Mouse (Mus musculus) inflammation-experienced regulatory T-cells, adult 6 months (primary cell): Measurements from ENCODE around the gene Gm10428. TPM values are rescaled to one million over a fixed set of nuclear protein-coding genes. Genes with fewer than 3 reads are reported as not detected.
A peak's percentile ranks its signal among the peaks of the same experiment; 100 is the strongest.

Experiments used
- ATAC-seq: one replicate; pipeline ENCODE4 v1.8.0; 2017
- polyA plus RNA-seq, 3 experiments: library from polyadenylated mRNA; unstranded; fragments of 100-300 nt; shearing (Covaris generic); gene quantifications; one replicate each; pipeline ENCODE4 v1.2.1; 2017

Gm10428 gene
- not detected for polyA plus RNA-seq

DNA sequence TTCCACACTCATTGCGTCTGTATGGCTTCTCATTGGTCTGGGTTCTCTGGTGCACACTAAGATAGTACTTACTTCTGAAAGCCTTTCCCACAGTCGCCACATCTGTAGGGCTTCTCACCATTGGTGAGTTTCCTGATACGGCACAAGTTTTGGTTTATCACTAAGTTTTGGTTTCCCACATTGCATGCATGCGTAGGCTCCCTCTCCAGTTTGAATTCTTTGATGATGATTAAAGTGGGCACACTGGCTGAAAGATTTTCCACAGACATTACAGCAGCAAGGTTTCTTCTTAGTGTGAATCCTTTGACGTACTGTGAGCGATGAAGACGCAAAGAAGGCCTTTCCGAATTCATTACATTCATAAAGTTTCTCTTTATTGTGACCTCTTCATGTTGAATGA lies at the start of gene Gm10428:
TSS of gene Gm10428 (plus strand) at position 321 of the 400 bp plus-strand sequence.
- no peak for ATAC-seq

DNA sequence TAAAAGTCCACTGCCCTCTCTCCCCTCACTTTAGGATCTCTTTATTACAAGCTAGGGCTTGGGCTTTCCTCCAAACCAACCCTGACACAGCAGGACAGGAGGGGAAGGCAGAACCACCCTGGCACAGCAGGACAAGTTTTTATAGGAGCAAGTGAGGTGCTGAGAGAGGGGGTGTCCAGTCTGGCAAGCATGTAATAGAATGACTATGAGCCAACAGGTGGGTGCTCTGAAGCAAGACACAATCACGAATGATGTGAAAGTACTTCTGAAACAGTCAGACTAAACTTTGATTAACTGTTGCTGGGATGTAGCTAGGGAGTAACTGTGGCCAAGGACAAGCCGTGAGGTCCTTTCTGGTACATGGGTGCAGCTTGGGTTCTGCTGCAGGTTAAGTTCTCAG lies 46.8 kb upstream of the Gm10428 start:
- ATAC-seq = no peak

DNA sequence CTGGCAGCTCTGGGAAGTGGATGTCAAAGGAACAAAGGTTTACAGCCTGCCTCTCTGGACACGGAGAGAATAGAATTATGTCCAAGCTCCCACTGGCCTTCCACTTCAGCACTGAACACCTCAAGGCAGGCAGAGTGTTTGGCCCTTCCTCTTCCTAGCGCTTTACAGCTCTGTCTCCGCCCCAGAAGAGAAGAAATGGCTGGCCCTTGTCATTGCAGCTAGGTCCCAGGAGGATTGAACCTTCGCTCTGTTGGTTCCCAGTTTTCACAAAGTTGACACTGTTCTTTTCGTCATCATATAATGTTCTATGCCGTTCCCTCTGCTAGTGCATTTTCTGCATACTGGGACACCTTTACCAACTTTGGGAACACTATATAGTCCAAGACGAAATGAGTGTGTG lies 44.6 kb upstream of the Gm10428 start:
- ATAC-seq = no peak

DNA sequence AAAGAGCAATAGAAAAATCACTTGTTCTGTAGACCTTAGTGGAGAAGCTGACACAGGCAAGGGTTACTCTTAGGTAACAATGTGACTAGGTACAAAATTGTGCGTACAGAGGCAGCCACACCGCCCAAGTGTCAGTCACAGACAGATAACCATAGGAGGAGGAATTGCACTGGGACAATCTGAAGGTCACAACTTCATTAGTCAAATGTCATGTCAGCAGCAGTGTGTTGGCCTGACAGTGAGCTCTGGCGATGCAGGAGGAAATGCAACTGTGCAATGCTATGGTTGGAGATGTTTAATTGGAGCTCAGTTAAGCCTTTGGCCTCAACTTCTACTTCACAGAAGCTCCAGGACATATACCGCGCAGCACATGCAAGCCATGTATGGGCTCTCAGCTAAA lies 42.2 kb upstream of the Gm10428 start:
- ATAC-seq = no peak

DNA sequence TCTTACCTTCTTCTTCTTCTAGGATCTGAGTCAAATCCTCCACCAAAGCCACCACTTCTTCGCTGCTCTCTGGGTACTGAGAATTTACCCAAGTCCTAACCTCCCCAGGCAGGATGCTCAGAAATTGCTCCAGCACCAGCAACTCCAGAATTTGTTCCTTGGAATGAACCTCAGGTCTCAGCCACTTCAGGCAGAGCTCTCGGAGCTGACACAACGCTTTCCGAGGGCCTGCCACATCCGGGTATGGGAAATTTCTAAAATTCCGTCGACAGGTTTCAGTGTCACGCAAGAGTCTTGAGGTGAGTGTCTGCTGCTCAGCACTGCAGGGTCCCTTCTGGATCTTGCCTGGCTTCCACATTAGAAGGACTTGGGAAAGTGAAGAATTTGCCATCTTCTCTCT lies 24.6 kb upstream of the Gm10428 start:
- no peak for ATAC-seq

DNA sequence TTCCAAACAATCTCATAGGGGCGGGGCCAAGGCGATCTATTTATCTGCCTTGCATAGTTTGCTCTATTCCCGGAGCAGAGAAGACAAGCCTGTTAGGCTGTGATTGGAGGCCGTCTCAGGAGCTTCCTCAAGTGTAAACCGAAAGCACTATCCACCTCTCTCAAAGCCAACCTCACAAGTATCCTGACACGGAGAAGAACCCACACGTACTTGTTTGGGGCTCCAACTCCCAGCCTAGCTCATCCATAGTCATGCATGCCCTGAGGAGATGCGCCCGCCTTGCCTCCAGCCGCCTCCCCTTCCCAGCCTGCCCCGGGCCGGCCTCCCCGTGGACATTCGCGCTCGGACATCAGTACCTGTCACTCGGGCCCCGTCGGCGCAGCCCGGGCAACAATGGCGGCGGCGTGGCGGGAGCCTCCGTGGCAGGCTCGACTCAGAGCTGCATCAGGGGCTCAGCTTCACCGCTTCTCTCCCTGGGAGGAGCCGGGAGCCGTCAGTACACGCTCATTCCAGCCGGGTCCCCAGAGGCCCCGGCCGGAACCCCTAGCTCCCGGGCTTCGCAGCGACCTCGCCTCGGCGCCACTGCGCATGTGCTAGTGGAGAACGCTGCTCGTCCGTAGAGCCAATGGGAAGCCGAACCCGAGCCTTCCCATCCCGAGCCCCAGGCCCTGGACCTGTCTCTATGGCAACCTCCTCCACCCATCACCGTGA lies 21.4 kb upstream of the Gm10428 start, which contains the start of gene Zfp287:
TSS of gene Zfp287 (minus strand) at position 595 of the 711 bp plus-strand sequence.
- peak; percentile 92 for ATAC-seq

DNA sequence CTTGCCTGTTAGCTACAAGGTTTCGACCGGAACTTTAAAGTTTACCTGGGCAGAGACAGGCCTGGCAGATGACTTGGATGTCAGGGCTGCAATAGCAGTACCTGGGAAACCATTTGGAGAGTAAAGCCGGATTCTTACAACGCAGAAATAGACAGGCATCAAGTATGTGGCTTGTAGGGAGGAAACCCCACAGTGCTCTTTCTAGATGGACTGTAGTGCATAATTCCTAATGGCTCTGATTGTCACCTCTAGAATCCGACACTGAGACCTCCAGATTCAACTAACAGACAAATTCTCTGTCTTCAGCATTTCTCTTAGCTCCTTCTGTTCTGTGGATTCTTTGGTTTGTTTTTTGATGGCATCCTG lies 20.9 kb upstream of the Gm10428 start:
- no peak for ATAC-seq

DNA sequence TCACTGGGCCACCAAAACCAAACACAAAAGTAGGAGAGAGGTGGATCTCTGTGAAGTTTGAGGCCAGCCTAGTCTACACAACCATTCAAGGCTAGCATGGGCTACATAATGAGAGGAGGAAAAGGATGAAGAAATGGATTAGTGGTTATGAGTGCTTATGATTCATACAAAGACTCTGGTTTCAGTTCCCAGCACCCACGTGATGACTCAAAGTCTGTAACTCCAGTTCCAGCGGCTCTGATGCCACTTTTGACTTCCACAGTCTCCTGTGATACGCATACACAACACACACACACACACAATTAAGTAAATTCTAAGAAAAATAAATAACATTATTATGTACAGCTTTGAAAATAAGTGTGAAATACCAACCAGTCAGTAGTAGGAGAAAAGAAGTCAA lies 20.2 kb upstream of the Gm10428 start:
- no peak for ATAC-seq

DNA sequence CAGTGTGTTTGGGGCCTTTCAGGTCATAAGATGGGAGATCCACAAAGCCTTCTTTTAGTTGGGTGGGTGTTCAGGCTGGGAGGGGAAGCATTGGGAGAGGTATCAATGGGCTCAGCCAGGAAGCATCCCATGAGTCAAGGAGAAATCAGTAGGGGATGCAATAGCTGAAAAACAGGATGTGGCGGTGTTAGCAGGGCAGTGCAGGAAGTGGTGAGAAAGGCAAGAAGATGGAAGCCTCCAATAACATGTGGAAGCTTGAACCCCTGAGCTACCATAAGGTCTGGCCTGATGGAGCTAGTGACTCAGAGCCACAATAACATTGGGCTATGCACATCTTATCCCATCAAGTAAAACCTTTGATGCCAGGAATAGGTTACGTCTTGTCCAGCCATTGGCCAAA lies 11.7 kb upstream of the Gm10428 start:
- ATAC-seq = peak; percentile 73

DNA sequence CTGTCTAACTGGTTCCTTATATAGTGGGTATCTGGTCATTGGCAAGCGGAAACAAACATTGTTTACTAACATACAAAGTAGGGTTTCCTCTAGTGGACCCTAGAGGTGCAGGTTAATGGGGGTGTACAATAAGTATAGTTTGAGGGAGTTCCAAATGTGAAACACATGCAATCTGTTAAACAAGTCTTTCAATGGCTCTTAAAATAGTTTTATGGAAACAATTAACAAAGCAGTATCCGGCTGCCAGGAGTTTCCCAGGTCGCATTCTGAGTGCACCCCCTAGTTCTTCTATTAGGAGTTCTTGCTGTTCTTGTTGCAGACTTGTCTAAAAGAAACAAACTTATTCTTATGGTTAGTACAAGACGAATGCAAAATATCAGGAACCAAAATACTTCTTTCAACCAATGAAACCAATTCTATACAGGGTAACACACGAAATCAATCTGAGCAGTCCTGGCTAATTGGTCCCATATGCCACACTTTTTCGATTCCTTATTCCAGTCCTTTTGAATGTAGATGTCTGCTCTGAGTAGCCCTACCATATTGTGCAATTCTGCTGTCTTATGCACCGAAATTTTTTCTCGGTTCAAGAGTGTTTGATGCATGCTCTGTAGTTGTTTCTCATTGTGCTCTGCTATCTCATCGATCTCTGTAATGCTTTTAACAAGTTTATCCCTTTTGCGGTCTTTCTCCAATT lies 10.5 kb upstream of the Gm10428 start:
- ATAC-seq = no peak

DNA sequence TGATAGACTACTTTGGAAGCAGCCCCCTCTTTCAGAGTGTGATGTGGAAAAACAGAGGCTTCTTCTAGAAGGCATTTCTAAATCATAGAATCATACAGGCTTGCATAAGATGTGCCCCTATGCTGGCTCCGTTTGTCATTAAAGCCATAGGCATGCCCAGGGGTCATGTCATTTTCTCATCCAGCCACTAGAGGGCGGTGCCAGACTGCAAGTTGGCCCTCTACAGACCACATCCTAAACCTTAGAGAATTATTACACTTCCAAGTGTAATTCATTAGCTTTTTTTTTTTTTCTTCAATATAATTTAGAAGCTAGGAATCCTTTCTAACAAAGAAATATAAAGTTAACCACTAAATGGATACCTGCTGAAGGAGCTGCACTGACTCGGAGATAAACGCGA lies 8.8 kb upstream of the Gm10428 start:
- ATAC-seq = peak; percentile 72

DNA sequence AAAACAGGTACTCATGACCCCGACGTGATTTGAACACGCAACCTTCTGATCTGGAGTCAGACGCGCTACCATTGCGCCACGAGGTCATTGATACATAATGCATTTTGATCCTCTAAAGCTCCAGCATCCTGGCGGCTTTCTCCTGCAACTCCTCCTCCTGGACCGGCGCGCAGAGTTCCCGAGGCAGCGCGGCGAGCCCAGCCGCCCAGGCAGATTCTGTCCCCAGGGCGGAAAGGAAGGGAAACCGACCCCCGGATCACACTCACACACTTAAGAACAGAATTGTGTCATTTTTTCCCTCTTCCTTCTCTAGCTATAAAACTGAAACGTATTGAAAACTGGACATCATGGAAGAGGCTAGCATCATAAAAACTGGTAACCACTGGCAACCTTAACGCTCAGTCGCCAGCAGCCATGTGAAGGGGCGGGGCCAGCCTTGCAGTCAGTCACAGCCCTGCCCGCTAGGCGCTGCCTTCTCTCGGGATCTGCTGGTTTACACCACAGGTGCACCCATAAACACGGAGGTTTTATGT lies 6.8 kb upstream of the Gm10428 start:
- peak; percentile 47 for ATAC-seq

DNA sequence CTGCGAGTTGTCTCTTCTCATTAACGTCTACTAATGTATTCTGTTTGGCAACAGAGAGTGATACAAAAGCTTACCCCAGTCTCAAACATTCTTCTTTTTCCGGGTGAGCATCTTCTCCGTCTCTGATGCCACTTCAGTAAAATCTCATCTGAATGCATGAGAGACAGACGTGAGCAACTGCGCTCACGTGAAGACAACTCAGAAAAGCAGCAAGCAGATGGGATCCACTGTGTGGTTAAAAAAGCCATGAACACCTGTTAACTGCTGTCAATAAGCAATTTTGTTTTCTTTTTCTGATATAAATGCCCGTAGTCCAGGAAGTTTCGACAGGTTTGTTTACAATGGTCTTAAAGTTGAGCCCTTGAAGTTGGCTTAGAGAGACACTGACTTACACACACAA lies 5.7 kb upstream of the Gm10428 start:
- no peak for ATAC-seq

DNA sequence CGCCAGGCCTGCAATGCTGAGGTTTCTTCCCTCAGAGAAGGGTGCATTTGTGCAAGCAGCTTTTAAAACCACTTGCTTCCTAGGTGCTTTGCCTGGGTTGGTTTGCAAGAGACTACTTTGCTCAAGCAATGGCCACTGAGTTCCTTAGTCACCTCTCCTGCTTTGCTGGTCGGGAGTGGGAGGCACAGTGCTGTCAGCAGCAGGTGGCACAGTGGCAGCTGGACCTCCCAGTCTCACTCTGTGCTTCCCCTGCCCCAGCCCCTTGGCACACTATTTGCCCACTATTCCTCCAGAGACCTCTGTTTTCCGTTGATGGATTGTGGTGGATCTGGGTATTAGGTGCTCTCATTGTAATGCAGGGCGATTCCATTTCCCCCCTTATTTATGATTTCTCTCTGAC lies 4.8 kb upstream of the Gm10428 start:
- ATAC-seq = no peak

DNA sequence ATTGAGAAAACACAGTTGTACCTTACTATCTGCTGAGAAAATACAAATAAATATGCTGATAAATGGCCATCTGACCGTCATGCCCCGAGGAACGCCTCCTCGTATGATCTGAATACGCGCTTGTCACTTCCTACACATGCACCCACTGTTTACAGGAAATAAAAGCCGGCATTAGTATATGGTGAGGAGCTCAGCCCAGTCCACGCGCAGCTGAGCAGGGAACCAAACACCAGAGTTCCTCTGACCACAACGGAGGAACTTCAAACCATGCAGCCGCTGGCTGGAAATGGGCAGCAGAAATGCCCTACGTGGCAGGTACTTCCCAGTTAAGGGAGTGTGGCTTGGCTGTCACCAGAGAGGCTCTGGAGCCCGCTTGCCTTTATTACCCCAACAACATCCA lies 3.5 kb upstream of the Gm10428 start:
- ATAC-seq = peak; percentile 26

DNA sequence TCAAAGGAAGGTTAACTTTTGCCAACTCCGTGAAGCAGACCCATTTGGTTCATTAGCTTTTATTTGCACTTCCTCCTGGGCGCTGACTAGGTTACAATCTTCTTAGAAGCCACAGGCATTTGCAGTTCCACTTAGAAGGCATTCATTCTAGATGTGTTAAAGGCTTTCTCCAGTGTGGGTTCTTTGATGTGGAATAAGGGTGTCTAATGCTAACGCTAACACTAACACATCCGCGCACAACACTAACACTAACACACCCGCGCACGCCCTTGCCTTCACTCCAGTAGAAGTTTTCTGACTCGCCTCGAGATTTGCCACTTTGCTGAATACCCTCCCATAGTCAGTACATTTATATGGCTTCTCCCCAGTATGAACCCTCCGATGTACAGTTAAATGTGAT lies 709 bp upstream of the Gm10428 start:
- ATAC-seq = peak; percentile 48

DNA sequence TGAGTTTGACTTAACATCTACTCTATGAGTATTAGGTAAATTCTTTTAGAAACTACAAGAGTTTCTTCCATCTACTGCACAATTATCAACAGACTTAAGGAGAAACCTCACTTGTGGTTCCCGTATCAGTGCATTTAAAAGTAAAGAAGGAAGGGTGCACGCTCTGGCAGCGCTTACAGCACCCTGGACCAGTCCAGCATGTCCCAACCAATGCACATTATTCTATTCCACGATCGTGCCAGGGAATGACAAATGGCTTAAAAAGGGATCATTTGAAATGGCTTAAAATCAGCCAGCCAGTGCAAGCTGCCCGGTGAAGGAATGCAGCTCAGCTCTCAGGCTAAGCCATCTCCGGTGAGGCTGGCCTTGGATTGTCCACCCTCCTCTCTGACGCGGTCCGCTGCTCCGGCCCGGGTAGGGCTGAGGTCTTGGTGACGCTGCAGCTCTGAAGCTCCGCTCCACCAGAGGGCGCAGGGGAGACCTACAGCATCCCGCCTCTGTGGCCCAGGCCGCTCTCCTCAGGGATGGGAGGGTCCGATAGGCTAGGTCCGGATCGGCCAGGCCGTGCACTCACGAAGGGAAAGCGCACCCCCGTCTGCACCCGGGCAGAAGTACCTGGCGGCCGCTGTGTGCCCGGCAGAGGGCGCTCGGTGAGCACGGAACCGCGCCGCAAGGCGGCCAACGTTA lies 3.7 kb downstream of the Gm10428 start:
- peak; percentile 74 for ATAC-seq

DNA sequence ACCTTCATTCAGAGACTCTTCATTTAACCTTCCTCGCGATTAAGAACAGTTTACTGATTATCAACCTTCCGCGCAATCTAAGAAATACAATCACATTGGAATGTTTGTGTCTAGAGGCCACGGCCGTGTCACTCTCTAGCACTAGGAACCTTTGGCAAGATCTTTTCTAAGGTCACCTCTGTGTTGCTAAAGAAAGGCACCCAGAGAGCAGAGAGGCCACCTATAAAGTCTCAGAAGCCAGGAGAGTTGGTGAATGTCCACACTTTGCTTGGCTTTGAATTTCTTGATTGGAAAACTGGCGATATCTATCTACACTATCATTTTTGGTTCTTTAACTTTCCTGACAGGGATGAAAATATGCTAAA lies 4.2 kb downstream of the Gm10428 start:
- ATAC-seq = no peak

DNA sequence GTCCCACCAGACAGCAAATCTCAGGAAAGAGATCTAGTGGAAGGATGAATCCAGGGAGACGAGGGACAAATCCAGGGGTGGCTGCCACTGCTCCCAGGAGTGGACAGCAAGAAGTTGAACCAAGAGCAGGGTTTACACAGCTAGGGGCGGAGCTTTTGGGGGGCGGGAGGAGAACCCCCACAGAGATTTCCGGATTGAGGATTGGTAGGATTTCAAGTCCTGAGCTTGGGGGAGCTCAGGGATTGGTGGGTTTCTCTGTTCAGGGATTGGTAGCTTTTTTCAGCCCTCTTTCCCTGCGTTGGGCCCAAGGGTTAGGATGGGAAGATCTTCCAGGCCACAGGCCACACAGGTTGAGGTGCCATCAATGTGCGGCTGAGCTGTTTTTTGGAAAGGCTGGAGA lies 5.0 kb downstream of the Gm10428 start:
- no peak for ATAC-seq

DNA sequence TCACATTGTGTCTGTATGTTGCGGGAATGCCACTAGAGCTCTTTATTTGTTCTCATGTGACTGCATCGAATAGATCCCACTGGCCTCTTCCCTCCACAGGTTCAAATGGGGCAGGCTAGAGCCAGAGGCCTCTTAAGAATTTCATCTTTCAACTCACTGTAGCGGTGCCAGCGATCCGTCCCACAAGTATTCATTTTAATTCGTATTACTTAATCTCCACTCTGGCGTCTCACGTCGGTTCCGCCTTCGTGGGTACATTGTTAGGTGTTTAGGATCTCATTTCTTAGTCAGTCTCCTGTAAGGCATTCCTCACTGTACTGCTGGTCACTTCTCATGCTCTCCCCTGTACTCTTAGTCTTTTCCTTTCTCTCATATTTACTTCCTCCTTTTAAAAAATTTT lies 5.6 kb downstream of the Gm10428 start:
- ATAC-seq = no peak

DNA sequence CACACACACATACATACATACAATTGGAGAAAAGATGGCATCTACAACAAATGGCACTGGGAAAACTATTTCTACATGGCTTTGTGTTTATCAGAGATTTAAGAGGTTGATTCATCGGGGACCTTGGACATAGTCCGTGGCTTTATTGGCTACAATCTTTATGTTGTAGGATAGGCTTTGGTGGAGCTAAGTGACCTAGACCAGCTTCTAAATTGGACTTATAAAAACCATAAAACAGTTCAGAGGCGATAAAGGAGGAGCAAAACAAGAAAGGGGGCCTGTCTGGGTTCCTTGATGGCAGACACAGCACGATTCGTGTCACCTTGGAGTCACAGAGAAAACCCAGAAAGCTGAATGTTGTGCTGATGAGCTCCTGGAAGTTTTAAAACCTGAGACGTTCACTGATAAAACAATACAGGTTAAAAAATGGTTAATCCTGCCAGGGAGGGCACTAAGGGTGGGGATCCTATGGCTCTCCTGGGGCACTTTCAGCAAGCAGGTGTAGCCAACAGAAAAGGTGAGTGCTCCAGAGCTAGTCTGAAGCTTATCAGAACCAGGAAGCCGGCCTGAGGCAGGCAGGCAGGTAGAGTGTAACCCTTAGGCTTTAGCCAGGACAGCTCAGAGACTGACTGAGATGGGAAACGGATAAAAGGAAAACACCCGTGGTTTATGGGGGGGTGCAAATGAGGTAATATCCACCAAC lies 8.0 kb downstream of the Gm10428 start:
- no peak for ATAC-seq

DNA sequence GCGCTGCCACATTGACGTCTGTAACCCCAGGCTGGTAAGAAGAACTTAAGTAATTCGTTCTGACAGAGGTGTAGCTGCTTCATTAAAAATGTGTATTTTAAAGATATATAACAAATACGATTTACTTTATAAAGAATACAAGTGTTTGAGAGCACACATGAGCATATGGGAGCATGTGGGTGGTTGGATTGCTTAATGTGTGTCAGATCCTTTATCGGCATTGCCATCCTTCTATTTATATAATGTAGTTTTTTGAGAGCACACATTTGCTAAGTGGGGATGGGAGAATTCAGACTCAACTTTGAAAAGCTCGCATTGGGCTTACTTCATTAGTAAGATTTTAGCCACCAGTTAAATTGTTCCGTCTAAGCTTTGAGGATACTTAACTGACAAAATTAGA lies 23.6 kb downstream of the Gm10428 start:
- no peak for ATAC-seq
